Mouse (Mus musculus): ENCODE measurements at regions not wholly inside any gene's neighbourhood (a gene's known extent, or its start where the extent isn't known, plus 50 kb on each side); places are given as distances from the start of the nearest gene placed in this dataset.
"Not testable (repeated sequence)": the region's sequence is repeated elsewhere in the genome, so short reads cannot be mapped to it uniquely, and the experiment has no call there.

DNA sequence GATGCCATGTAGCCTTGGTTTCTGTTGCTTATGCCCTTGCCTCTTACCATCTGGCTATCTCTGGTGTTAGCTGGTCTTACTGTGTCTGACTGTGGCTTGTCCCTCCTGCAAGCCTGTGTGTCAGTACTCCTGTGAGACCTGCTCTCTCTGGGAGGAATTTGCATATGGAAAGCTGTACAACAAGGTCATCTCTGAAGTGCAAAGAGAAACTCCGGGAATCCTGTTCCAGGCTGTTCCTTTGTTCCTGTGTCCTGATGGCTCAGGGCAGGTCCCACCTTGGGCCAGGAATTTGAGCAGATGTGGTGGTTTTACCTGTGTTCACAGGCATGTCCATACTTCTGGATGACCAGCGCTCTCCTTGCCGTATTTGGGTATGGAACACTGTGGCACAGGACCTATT is 218.6 kb upstream of the Nsun6 start:
- no peak for ATAC-seq (ENCODE audit: poor library complexity, severe bottlenecking)

DNA sequence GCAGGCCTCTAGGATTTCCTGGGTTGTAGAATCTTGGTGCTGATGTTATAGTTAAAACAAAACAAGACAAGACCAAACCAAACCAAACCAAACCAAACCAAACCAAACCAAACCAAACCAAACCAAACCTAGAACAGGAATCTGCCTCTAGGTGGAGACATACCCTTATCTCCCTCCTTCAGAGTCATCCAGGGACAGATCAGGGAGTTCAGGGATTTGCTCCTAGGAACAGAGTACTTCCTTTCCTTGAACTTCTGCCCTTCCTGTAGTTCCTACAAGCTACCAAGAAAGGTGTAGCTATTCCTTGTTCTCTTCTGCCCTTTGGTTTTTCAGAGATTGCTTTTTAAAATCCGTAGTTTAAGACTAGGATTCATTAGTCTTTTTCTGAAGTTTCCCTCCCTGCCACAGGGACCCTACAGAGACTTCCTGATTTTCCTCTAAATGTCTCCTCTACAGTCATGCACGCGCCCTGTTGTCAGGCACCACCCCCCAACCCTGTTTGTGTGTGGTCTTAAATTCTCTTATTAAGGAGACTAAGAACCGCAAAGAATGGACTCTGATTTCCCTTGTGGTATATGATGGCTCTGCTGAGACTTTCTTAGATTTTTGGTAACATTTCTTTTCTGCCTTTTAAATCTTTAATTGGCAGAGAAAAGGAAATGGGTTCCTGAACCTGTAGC is 205.8 kb upstream of the Nsun6 start:
- ATAC-seq (ENCODE audit: poor library complexity, severe bottlenecking), result no peak

DNA sequence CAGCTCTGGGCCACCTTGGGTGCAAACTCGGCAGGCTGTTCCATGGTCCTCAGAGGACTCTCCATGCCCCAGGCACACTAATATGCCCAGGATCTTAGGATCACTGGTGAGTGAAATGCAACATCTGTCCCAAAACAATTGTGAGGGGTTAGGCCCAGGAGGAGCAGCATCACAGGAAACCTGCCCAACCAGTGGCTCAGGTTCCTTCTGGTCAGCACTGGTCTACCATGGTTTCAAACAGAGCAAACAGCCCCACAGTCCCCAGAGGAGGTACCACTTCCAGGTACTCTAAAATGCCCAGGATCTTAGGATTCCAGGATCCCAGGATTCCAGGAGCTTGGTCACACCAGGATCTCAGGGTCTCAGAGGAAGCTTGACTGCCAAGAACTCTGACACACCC is 187.4 kb upstream of the Nsun6 start:
- ATAC-seq (ENCODE audit: poor library complexity, severe bottlenecking), result not testable (repeated sequence)

DNA sequence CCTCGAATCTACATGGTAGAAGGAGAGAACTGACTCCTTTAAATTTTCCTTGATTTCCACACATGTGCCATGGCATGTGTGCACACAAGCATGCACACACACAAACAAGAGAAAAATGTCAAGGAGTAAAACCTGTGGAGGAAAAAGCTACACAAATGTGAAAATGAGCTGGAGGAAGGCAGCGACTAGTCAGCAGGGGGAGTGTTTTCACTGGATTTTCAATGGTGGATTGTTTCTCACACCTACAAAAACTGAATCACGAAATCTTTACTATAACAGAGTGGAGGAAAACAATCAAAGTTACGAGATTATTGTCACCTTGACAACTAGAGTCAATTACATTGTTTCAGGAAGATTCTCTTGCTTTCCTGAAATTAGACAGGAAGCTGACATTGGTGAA is 167.0 kb upstream of the Nsun6 start:
- no peak for ATAC-seq (ENCODE audit: poor library complexity, severe bottlenecking)

DNA sequence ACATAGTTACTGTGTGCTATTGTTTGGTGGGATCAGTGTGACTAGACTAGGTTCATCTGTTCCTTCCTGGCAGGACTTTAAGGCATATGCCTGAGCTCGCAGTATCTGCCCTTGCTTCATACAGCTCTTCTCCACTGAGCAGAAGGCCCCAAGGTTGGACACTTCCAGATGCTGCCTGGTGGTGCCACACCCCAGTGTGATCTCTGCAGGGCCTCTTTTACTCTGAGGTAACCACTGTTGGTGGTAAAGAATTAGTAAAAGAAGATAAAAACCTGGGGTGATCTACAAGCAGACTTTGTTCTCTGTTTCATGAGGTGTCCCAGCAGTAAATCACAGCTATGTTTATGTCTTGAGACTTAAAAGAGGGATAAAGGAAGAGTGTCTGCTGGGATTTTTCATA is 133.2 kb upstream of the Nsun6 start:
- no peak for ATAC-seq (ENCODE audit: poor library complexity, severe bottlenecking)

DNA sequence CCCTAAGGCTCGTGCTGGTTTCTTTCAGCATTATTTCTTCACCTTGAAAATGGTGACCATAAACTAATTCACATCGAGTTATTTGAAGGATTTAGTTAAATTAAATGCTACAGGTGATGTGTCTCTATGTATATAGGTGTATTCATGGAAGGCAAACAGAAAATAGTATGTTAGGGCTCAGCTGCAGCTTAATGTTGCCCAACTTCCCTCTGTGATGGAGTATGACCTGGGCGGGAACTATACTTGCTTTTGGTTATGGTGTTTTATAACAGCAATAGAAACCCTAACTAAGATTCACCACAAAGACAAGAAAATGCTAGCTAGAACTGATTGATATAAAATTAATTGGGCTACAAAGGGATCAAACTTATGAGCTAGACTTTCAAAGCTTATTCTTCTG is 126.1 kb upstream of the Nsun6 start:
- no peak for ATAC-seq (ENCODE audit: poor library complexity, severe bottlenecking)

DNA sequence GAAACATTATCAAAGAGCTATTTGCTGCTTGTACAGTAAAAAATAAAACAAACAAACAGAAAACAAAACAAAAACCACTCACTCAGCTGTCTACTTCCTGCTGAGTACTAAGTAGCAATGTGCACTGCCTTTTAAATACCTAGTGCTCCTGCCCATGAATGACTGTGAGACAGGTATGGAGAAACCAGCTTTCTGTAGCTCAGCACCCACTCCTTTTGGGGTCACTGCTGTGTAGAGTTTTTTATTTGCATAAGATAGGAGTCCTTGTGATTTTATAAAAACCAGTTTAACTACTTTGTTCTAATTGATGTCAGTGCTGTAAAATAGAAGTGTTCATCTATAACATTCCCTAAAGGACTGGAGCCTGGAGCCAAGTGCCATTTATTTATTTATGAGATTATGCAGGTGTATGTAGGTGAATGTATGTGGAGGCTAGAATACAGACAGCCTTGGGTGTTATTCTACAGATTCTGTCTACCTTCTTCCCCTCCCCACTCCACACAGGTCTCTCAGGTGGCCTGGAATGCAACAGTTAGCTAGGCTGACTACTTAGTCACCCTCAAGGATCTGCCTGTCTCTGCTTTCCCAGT is 111.7 kb upstream of the Nsun6 start:
- ATAC-seq (ENCODE audit: poor library complexity, severe bottlenecking), result no peak

DNA sequence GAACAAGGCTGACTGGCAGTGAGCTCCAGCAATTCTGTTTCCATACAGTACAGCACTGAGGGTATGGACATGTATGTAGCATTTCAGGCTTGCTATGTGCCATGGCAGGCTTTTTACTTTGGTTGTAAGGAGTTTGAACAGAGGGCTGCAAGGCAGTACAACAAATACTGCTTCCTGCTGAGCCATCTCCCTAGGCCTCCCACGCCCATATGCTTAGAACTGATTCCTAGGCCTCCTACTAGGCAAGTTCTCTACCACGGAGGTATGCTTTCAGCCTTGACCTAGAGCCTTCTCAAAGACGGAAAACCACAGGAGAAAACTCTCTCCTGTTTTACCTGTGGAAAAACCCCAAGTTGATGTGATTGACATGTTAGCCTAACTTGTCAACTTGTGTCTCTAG is 111.0 kb upstream of the Nsun6 start:
- no peak for ATAC-seq (ENCODE audit: poor library complexity, severe bottlenecking)

DNA sequence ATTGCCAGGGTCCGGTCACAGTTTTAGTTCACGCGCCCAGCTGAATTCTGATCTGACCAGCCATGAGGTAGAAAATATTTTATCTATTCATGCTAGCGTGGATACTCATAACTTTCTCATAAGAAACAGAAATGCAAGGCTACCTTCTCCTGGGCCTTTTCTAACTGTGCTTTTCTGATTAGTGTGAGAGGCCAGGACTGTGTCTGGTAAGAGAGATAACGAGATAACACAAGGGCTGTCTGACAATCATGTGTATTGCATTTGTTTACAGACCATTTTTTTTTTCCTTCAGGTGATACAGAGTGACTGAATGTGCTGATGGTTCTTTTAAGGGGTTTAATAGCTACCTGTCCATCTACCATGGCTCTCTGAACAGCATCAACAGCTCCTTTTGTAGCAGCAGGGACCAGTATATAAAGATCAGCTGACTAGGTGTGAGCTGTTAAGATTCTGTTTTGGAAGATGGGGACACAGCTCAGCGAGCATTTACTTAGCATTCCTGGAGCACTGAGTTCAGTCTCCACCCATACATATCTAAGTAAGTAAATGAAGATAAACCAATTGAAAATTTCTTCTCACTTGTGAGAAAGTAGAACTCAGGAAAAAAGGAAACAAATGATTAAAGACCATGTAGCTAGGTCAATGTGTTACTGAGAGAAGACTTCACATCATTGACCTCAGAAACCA is 109.0 kb upstream of the Nsun6 start:
- no peak for ATAC-seq (ENCODE audit: poor library complexity, severe bottlenecking)

DNA sequence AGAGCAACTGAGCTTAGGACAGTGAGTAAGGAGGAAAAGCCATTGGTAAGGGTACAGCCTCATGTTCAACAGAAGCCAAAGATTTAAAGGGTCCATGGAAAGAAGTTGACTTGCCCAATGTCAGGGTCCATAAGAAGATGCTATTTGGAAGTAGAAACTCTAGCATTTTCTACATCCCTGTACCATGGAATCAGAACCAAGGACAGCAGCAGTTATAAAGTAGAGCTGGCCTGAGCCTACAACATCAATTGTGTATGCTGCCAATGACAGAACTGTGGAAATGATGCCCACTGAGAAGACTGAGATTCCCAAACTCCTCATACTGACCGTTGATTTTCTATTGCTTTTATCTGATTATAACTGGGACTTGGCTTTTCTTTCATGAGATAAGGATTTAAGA is 107.0 kb upstream of the Nsun6 start:
- ATAC-seq (ENCODE audit: poor library complexity, severe bottlenecking), result no peak

DNA sequence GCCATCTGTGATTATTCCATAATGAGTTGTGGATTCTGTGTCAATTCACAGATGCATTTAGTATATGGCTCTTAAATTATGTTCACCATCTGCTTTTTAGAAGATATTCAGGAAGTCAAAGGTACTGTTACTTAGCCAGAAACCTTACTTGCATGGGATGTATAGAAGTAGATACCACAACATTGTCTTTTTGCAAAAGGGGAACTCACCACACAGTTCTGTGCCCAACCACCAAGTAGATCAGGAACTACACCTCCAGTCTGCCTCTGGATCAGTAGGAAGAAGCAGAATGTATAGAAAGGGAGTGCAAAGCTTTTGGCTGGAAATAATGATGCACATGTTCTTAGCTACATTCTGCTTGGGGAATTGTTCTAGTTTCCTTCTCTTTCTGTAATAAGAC is 102.8 kb upstream of the Nsun6 start:
- no peak for ATAC-seq (ENCODE audit: poor library complexity, severe bottlenecking)

DNA sequence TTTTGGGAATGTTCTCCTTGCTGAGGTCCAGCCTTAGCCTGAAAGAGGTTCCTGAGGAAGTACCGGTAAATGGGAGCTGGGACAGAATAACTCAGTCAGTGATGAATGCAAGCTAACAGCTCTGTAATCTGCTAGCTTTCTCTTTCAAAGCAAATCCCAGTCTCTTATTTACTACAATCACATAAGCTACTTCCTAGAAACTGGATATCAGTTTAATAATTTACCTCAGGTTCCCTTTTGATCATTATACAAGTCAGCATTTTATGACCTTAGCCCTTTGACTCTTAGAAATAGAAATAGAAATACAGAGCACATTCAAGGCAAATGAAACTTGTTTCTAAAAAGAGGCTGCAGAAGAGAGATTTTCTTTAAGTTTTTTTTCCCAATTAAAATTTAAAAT is 96.0 kb upstream of the Nsun6 start:
- no peak for ATAC-seq (ENCODE audit: poor library complexity, severe bottlenecking)

DNA sequence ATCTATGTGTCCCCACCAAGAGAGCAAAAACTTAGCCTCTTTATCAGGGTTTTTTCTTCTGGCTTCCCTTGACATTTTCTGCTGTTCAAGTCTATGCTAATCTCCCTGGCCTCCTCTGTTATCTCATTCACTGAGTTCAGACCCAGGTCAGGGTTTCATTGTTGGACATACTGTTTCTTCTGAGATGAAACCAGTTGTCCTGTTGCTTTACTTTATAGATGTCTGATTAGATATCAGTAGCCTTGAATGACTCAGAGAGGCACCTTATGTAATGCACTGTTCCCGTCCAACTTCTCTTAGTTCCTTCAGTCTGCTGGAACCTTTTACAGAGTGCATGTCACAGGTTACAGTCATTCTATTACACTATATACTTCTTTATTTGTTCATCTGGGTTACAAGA is 93.5 kb upstream of the Nsun6 start:
- ATAC-seq (ENCODE audit: poor library complexity, severe bottlenecking), result peak; percentile 57

DNA sequence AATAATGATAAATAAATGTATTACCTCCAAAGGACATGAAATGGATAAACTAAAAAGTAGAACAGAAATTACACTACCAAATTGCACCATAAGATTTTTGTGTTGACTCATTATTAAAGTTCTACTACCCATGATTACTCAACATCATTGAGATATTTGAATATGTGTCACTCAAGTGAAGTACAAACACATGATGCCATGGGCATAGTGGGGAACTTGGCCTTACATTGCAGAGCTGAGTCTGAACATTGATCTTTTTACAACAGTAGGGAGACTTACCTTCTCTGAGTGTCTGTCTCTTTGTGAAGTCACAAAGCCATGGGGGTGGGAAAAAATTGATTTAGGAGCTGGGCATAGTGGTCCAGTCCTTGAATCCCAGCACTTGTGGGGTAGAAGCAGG is 92.1 kb upstream of the Nsun6 start:
- ATAC-seq (ENCODE audit: poor library complexity, severe bottlenecking), result no peak

DNA sequence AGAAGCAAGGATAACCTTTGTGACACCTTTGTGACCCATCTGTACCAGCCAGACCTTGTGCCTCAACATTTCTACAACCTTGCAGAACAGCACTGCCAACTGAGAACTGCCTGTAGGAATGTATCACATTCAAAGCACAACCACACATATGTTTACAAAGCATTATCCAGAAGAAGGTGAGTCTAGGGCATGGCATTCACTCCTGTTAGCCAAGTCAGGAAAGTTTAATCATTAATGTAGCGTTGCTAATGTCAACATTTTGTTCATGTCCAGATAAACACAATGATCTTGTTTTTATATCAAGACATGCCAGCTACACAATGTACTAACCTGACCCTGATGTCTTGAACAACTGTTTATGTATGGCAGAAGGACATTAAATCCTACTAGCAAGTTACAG is 91.5 kb upstream of the Nsun6 start:
- ATAC-seq (ENCODE audit: poor library complexity, severe bottlenecking), result no peak

DNA sequence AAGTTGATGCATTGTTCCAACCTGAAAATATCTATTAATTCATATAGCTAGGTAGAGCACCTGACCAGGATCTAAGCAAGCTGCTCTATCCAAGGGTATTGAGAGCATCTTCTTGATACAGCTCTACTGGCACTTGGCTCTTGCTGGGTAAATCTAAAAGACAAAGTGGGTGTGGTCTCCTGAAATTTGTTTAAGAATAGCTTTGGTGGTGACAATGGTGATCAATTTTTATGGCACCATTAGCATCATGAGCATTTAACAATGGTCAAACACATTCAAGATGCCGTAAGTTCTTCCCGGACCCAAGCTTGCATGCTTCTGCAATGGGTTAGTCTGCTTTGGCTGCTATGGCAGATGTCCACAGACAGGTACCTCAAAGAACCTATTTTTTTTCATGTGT is 89.9 kb upstream of the Nsun6 start:
- ATAC-seq (ENCODE audit: poor library complexity, severe bottlenecking), result no peak

DNA sequence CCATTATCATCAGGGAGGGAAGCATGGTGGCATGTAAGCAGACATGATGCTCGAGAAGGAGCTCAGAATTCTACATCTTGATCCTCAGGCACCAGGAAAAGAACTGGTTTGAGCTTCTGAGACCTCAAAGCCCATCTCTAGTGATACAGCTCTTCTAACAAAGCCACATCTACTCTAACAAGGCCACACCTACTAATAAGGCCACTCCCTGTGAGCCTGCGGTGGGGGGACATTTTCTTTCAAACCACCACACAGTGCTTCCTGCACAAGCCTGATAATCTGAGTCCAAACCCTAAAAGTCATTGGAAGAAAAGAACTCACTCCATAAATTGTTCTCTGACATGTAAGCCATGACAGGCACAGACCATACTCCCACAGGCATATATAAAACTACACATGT is 85.0 kb upstream of the Nsun6 start:
- no peak for ATAC-seq (ENCODE audit: poor library complexity, severe bottlenecking)

Measured in megakaryocyte, adult 5-6 weeks (primary cell).